Mouse (Mus musculus) frontal cortex, postnatal 10 days (tissue): ENCODE measurements around the gene Hoxa11.

Source experiments
- DNase-seq, 2 experiments: peaks; one replicate each; pipeline ENCODE4 v3.0.0; 2022; ENCODE audit warnings: low spot score in 2 of 2, mixed read lengths in 1 of 2

Hoxa11 gene

DNA sequence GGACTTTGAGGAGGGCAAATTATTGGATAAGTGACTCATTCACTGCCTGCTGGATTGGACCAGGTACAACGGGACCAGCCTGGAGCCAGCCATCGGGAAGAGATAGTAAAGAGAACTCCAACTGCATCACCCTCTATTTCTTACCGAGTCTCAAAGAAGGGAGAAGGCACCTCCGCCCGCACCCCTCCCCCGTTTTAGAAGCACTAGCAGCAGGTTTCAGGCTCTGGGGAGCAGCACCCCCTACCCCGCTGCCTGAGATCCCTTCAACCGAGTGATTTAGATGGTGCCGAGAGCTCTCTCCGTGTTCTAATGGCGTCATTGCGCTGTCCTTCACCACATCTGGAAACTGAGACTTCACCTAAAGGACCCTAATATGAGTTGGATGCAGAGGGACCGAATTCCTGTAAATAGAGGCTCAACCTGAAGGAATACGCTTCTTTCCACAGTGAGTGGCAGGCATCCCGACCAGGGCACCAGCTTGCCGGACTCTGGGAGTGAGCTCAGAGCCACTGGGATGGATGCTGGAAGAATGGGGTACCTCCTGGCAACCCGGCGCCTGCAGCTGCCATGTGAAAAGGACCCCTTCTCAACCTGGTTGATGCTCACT lies 19.8 kb upstream of the Hoxa11 start:
- DNase-seq = no peak

DNA sequence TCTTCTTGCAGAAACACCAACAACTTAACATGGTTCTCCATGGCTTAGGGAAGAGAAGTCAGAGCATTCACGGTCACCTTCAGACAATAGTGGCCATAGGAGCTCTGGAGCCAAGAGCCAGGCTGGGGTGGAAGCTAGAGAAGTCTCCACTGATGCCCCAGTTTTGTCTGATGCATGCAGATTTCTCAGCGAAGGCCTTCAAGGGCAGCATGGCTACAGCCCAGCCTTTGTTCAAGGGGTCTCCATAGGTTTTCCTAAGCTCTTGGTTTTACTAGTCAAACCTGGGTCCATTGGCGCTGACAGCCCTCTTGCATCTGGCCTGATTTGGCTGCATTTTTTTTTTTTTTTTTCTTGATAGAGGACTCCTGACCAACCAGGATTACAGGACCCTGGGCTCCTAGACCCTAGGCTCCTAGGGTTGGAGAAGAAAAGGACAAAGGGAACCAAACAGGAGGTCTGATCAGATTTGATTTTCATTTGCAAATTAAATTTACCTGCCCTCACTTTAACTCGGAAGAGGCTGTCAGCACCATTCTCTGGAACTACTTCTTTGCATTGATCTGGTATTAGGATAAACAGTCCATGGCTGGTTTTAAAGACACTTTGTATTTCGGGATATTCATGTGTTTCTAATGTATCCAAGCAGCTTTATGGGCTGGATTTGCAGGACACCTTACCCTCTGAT lies 18.6 kb upstream of the Hoxa11 start:
- DNase-seq = no peak

DNA sequence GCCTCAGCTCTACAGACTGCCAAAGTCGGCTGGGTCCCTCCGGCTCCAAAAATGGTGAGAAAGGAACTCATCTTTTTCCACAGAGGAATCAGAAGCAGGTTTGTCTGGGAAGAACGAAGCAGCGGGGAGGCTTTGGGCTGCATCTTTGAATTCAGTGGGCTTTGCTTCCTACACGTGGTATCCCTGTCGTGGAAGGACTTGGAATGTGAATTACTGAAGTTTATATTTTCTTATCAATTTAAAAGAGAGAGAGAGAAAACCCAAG lies 17.6 kb upstream of the Hoxa11 start:
- DNase-seq = no peak

DNA sequence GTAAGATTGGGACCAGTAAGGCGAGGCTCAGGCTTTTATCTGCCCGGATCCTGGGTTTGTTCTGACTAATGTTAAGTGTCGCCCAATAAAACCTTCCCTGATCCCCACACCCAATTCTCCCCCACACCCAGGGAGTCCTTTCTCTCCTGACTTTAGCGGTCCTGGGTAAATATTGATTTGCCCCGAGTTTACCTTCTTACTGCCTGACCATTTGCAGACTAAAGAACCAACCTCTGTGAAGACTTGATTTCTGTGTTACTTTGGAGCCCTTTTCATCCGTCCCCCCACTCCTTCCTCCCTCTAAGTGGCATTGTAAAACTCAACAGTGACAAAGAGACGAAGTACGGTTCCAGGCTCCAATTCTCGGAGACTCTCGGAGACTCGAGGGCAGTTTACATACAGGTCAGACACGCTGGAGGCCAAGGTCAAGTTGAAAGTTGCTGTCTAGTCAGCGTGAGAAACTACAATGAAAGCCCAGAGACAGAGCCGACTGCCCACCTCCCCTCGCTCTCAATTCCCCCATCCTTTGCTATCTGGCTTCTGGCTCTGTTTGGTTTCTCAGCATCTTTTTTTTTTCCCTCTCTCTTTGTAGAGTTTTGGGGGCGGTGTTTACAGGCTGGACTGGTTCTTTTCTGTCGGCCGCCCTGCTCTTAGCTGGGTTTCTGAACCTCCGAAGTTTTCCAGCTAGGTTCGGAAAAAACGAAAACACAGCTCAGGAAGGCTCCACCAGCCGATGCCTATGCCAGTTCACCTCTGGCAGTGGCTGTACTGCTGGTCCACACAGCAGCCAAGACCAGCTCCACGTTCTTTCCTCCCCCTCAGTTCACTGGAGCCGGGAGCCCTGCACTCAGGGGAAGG lies 17.1 kb upstream of the Hoxa11 start:
- DNase-seq = no peak

DNA sequence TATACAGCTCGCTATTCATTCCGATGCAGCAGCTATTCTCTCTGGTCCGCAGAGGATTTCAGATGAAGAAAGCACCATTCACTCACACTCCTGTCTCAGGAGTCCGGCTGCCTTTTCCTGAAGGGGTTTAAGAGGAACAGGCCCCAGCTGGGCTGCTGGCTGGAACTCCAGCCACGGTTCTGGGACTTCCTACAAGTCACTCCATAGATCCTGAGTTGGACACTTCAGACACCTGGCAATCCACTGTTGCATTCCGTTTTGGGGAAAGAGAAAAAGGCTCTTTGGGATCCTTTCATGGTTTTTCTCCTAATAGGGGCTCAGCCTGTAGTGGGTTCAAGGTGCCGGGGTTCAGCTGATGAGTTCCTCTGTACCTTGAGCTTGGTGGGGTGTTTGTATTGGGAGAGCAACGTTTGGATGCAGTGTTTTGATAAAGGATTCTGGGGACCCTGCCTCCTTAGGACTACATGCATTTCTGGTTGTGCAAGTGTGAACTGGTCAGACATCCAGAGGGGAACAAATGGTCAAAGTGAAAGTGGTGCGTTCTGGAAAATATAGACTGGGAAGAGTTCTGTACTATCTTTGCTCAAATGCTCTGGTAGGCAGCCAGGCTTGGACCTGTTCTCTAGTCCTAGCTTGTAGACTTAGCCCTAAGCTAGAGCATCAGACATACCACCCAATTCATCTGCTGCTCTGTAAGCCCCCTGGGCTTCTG lies 16.3 kb upstream of the Hoxa11 start:
- no peak for DNase-seq

DNA sequence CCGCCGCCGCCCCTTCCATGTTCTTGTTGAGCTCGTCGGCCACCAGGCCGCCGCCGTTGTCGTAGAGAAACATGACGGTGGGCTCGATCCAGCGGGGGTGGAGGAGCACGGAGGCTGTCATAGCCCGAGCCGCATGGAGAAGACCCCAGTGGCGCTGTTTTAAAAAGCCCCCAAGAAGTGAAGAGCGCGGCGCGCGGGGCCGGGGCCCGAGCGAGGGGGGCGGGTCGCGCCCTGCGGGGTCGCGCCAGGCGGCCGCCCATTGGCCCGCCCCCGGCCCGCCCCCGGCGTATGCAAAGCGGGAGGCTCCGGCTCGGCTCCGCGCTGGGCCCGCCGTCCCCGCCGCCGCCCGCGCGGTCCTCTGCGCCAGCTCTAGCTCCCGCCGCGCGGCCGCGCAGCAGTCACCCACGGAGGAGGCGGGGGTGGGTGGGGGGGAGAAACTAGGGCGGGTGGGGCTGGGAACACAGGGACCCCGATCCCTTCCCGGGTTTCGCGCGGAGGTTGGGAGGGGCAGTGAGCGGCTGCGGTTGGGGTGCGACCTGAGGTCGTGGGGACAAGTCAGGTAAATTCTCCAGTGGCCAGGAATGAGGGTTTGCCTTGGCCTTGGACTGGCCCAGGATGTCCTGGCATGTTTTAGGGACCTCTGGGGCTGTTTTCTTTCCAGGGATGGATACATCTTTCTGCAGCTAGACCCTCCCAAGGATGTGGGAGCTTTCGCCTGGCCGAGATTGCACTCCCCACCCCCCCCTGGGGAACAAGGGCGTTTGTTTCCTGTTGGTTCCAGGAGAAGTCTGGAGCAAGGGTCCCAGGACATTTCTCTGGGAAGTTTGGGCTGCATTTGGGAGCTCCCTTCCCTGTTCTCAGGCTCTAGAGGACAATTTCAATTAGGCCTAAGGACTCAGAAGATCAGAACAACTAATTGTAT lies 15.3 kb upstream of the Hoxa11 start, which contains the start of gene Hoxa13:
Hoxa13 (minus strand) TSS at position 227 of the 922 bp plus-strand sequence.
- no peak for DNase-seq

DNA sequence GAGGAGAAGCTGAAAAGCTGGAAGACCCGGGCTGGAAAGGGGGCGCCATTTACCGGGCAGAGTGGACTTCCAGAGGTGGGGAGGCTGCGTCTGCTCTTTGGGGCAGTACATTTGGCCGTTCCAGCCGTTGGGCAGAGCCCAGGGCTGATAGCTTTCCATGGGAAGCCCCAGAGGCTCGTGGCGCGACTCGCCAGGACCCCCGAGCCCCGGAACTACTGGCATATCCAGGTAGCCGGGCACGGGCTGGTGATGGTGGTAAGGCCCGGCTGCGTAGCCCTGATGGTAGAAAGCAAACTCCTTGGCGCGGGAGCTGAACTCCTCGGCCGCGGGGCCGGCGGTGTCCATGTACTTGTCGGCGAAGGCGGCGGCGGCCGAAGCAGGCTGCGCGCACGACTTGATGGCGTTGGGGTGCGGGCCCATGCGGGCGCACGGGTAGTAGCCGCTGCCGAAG lies 14.2 kb upstream of the Hoxa11 start:
- DNase-seq = no peak

DNA sequence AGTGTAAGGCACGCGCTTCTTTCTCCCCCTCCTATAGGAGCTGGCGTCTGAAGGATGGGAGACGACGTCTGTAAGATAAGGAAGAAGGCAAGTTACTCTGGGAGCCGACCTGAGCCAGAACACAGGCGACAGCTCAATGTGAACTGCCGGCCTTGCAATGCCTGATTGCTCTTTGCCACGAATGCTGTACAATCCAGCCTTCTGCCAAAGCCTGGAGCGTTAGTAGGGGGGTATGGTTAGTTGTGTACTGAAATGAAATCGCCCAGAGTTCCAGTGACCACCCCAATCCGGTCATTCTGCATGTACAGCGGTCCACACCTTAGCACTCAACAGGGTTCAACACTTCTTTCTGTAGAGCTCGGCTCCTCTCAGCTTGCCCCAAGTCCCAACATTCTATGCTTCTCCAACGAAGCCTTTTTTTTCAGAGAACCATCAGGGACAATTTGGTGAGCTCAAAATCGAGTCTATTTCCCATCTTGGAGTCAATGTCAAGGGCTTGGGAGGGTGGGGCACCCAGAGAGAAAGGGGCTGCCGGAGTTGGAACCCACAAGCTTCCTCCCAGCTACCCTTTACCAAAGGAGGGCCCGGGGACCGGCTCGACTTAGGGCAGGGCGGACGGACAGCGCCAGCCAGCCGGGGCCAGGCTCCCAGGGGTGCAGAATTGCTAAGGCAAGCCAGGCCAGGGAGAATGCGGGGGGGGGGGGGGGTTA lies 13.6 kb upstream of the Hoxa11 start:
- no peak for DNase-seq

DNA sequence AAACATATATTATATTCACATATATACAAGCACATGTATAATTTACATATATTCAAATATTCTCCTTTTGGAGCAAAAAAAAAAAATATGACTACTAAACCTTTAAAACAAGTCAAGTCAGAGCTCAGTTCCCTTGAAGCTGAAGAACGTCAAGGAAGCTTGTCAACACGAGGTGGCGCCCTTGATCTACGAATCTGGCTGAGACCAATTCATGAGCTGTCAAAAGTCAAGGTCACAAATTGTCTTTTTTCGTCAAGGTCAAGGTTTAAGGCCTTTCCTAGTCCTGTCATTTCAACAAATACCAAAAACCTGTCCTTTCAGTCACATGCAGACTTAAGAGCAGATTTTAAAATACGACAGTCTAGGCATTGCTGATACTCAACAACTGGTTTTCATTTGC lies 11.3 kb upstream of the Hoxa11 start:
- DNase-seq = peak in 1 of 2 experiments; percentile 57

DNA sequence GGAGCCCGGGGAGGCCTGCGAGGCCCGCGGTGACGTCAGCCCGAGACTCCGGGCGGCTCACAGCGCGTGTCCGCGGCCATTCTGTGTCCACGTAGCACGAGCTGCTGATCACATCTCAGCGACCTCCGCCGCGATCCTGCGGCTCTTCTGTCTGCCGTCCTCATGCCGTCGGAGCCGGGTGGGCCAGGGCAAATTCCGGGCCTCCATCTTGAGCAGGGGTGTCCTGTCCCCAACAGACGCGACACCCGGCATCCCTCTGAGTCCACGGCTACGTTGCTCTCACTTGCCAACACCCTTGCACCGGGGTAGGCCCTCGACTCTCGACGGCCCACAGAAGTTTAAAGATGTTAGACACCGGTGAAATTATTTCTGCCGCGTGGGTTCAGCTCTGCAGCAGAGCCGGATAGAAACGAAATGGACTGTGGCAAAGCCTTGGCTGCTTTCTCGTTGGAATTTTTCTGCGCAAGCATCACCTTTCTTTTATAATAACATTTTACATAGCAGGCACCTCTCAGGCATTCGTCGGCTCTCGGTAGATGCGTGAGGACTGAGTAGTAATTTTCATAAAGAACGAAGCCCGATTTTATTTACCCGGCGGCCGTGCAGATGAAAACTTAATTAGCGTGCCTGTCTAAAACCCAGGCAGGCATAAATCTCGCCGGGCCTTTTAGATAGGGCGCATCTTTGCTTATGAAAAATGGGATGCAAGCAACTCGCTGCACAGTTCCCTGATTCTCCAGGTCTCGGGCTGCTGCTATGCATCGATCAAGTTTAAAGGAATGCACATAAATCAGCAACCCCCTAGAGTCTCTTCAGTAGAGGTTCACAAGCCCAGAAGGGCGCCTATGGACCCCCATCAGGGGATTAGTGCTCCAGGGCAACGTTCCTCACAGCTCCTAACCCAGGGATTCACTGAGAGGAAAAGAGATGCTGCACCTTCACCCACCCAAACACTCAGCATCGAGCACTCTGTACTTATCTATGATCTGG lies 8.2 kb upstream of the Hoxa11 start:
- no peak for DNase-seq

DNA sequence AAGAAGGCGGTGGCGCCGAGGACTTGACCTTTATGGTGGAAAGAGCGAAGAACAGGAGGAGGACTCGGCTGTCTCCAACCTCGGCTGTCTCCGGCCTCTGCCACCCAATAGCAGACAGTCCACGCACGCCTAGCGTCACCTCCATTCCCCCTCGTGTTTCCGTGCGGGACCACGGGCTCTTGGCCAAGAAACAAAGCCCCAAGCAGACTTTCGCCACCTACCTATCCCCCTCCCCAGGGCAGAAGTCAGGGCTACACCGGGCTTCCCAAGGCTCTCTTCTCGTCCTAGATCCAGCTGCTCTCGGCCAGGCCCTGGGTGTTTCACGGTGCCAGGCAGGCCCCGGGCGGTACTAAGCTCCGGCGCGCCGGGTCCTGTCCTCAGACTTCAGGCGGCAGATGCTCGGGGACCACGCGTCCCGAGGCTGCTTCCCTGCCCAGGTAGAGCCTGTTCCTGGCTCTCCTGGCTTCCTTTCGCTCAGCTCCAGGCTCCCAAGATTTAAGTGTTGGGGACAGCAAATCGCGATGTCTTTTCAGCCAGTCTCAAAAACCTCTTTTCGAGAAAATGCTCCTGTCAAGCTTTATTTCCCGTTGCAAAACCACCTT lies 7.3 kb upstream of the Hoxa11 start:
- DNase-seq = no peak

DNA sequence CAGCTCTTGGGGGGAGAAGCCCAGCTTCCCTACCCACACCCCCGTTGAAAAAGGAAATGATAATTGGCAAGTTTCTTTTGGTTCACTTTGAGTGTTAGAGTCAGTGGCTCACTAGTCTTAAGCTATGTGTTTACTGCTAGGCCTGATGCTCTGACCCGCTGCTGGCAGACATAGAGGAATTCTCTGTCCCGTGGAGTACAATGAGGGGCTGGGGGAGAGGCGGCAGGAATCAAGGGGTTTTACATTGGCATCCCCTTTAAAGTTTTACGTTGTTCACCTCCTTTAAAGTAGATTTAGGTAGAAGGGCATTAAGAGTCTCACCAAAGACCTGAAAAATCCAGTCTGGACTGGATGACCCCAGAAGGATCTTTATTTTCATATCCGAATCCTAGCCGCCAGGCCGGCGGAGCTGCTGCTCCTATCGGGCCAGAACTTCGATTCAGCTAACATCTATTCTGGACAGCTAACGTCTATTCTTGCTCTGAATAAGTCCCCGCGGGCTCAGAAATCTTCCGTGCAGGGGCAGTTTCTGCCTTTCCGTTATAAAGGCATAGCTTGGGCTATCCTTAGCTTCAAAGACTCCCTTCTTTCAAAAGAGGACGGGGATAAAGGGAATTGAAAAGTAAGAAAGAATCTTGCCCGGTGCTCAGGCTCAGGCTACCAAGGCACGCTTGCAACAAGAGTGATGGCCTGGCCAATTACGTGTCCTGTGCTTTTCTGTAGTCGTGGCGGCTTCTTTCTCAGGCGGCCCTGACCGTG lies 6.6 kb upstream of the Hoxa11 start:
- no peak for DNase-seq

DNA sequence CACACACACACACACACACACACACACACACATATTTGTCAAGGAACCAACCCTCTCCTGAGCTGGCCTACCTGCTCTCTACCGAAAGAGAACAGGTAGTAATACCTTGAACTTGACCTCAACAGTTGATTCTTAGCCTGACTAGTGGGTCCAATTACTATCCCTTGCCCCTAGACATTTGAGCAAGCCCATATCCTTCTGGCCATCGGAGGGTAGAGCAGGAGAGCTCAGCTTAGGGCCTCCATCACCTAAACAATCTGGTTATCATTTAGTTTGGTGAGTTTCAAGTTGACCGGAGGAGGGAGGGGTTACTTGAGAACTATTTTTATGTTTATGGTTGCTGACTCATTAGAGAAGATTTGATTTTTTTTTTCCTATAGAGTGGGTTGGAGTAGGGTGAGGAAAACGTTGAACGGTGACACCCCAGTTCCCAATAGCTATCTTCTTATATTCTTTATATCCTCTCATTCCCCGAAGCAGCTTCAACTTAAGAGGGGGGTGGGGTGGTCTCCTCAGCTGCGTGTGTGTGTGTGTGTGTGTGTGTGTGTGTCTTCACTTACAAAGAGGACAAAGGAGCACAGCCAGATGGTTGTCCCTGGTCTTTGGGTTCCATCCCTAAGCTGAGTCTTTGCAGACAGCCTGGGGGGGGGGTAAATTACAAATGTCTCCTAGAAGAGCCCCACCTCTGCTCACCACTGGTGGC lies 5.7 kb upstream of the Hoxa11 start:
- no peak for DNase-seq

DNA sequence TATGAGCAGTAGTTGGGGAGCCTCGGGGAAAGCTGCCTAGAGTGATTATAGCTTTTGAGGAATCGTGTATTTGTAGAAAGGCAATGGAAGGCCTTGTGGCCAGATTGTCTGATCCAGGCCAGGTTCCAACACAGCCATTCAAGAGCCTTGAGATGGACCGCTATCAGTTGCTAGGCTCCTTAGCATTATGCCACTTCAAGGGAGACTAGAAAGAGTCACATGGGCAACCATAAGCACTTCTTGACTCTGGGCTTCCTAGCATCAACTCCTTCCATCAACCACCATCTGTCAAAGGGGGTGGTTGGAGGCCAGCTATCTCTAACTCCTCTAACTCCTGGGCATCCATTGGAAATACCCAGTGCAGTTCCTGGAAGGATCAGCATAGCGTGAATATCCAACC lies 4.2 kb upstream of the Hoxa11 start:
- DNase-seq = no peak

DNA sequence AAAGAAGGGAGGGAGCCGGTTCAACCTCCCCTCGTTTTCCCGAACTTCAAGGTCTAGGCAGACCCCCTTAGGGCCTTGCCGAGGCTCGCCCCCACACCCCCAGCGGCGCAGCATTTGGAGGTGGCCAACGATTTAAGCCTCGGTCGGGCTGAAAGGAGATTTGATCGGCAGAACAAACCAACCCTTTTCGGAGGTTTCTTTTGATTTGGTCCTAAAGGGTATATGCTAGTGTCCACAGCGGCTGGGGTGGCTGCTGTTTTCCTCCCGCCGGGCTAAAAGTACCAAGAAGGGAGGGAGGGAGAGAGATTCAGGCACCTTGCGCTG lies 3.8 kb upstream of the Hoxa11 start:
- no peak for DNase-seq

DNA sequence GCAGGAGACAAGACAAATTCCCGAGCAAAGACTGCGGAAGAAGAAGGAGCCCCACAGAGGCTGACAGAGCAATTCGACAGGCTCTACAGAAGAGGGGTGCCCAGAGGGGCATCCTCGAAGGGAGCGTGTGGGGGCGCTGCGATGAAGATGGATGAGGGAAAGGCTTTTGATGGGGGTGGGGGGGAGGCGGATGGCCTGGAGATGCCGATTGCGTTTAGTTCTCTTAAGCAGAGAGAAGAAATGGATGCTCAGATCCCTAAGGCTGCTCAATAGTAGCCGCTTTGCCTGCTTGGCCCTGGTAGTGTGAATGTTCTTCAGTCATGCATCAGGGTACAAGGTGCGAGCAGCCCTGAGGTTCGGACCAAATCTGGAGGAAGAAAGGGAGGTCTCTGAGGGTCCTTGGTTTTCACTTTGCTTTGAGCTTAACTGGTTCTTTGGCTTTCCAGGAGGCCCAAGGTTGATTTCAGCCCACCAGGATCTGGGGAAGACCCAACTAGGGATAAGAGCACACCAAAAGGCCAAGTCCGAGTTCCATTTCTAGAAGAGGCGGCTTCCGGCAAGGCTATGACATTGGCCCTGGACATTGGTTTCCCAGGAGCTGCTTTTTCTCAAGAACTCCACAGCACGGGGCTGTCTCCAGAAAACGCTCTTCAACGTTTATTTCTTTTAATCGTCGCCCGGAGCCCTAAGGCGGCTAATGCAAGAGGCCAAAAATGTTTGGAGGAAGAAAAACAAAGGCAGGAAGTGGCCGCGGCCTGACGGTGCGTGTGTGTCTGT lies 3.2 kb upstream of the Hoxa11 start:
- DNase-seq = no peak
